Mouse (Mus musculus) thymus, adult 2 months (tissue): ENCODE results near the gene Tmem40. TPM values are rescaled to one million over a fixed set of nuclear protein-coding genes. Genes with fewer than 3 reads are reported as not detected.
A peak's percentile ranks its signal among the peaks of the same experiment; 100 is the strongest.

Experiments used
- DNase-seq: peaks from one replicate; pipeline ENCODE4 v3.0.0; 2021
- H3K27ac ChIP-seq: fragments of 200-500 bp; 2 replicates; pipeline ENCODE4 v1.5.1; 2012; ENCODE audit warnings: low read length, control low read depth; ENCODE audit not compliant: control insufficient read depth, insufficient read depth
- H3K27me3 ChIP-seq: fragments of 200-500 bp; 2 replicates; pipeline ENCODE4 v1.6.1; 2012; ENCODE audit warnings: mild to moderate bottlenecking, low read length, moderate library complexity, mixed read lengths; ENCODE audit not compliant: control insufficient read depth, insufficient read depth
- H3K36me3 ChIP-seq: fragments of 200-500 bp; 2 replicates; pipeline ENCODE4 v1.6.1; 2012; ENCODE audit warnings: mild to moderate bottlenecking, low read length, moderate library complexity; ENCODE audit not compliant: control insufficient read depth, insufficient read depth
- H3K4me1 ChIP-seq: fragments of 200-500 bp; replicated peaks from 2 replicates; pipeline ENCODE4 v1.6.1; 2012; ENCODE audit warnings: low read length; ENCODE audit not compliant: control insufficient read depth, insufficient read depth
- H3K4me3 ChIP-seq: fragments of 200-500 bp; 2 replicates; pipeline ENCODE4 v1.5.1; 2012; ENCODE audit warnings: mild to moderate bottlenecking, low read length, control low read depth, moderate library complexity; ENCODE audit not compliant: control insufficient read depth, insufficient read depth
- CTCF ChIP-seq: fragments of 200-500 bp; IDR thresholded peaks from 2 replicates; pipeline ENCODE4 v1.5.1; 2012; ENCODE audit warnings: mild to moderate bottlenecking, control low read depth, low read length, moderate library complexity, borderline replicate concordance; ENCODE audit not compliant: control insufficient read depth, poor library complexity, insufficient read depth; ENCODE audit errors: extremely low read depth
- POLR2A ChIP-seq: fragments of 200-500 bp; IDR thresholded peaks from 2 replicates; pipeline ENCODE4 v1.6.1; 2012; ENCODE audit warnings: mild to moderate bottlenecking, low read length, control low read depth, moderate library complexity; ENCODE audit not compliant: control insufficient read depth, poor library complexity, insufficient read depth; ENCODE audit errors: extremely low read depth
- WGBS: fragments of 180-500 bp; shearing (Covaris S2); methylation state at CpG from one replicate; pipeline ENCODE4 v1.1.7; 2018; 5-methylcytosine and 5-hydroxymethylcytosine counted together
- polyA plus RNA-seq: library from polyadenylated mRNA; depleted of rRNA; stranded (reverse); fragments of >200 nt; gene quantifications from 2 replicates; pipeline ENCODE4 v1.2.3, GENCODE M21; 2012

Gene Tmem40
- polyA plus RNA-seq, 1 experiment, result 2.5 TPM

GRCm38 (mm10) chr6:115776363-115776762 is 14.2 kb upstream of the Tmem40 start:
- no peak for DNase-seq
- Histone ChIP-seq H3K27ac (no peak overlapping the region), H3K36me3 (no peaks in the 10 kb centered on the region), H3K4me3 (no peak overlapping the region), H3K27me3 (no peaks in the 10 kb centered on the region), H3K4me1 (peaks cover 24% of the 10 kb centered on the region)
- TF ChIP-seq CTCF (no peak), POLR2A (no peak)
- 57% methylated on average over 9 of the region's 9 CpGs for WGBS

- WGBS, result 82% methylated on average over 3 of the region's 3 CpGs
- H3K27me3 ChIP-seq, result no peaks in the 10 kb centered on the region
- no peak for DNase-seq
- H3K4me1 ChIP-seq, result peaks cover 24% of the 10 kb centered on the region
- TF ChIP-seq CTCF, result no peak
- no peak for TF ChIP-seq POLR2A
- no peaks in the 10 kb centered on the region for H3K36me3 ChIP-seq
- H3K4me3 ChIP-seq, result no peak overlapping the region
- H3K27ac ChIP-seq, result no peak overlapping the region
Measured at GRCm38 (mm10) chr6:115775838-115776237, 13.6 kb upstream of the Tmem40 start.

GRCm38 (mm10) chr6:115774501-115774921 is 12.3 kb upstream of the Tmem40 start, which contains the start of gene Cand2:
Gene Cand2, plus strand, starts transcription at chr6:115774538.
- Histone ChIP-seq H3K27me3 (no peaks in the 10 kb centered on the region), H3K27ac (no peak within 1 kb of the TSS), H3K4me3 (peak within 1 kb of the TSS; percentile 50), H3K4me1 (peaks cover 24% of the 10 kb centered on the region), H3K36me3 (no peaks in the 10 kb centered on the region)
- DNase-seq, result peak; percentile 59
- 1% methylated on average over 19 of the region's 28 CpGs for WGBS
- TF ChIP-seq CTCF (no peak), POLR2A (no peak)

- WGBS, result 0% methylated on average over 14 of the region's 14 CpGs
- H3K36me3 ChIP-seq, result no peaks in the 10 kb centered on the region
- peak; percentile 26 for DNase-seq
- peak overlapping the region; percentile 47 for H3K4me3 ChIP-seq
- no peak overlapping the region for H3K27ac ChIP-seq
- peaks cover 24% of the 10 kb centered on the region for H3K4me1 ChIP-seq
- H3K27me3 ChIP-seq, result no peaks in the 10 kb centered on the region
- no peak for TF ChIP-seq POLR2A
- TF ChIP-seq CTCF, result no peak
Measured at GRCm38 (mm10) chr6:115773966-115774413, 11.8 kb upstream of the Tmem40 start.

GRCm38 (mm10) chr6:115772604-115773003 is 10.4 kb upstream of the Tmem40 start:
- Histone ChIP-seq H3K4me1 (peaks cover 31% of the 10 kb centered on the region), H3K36me3 (no peaks in the 10 kb centered on the region), H3K4me3 (no peak overlapping the region), H3K27ac (no peak overlapping the region), H3K27me3 (no peaks in the 10 kb centered on the region)
- TF ChIP-seq CTCF (no peak), POLR2A (no peak)
- no peak for DNase-seq
- 83% methylated on average over 1 of the region's 1 CpGs for WGBS

- H3K4me1 ChIP-seq, result peaks cover 35% of the 10 kb centered on the region
- 87% methylated on average over 6 of the region's 6 CpGs for WGBS
- DNase-seq, result no peak
- TF ChIP-seq CTCF (no peak), POLR2A (no peak)
- no peak overlapping the region for H3K27ac ChIP-seq
- no peaks in the 10 kb centered on the region for H3K27me3 ChIP-seq
- H3K4me3 ChIP-seq, result no peak overlapping the region
- no peaks in the 10 kb centered on the region for H3K36me3 ChIP-seq
Measured at GRCm38 (mm10) chr6:115772201-115772600, 10.0 kb upstream of the Tmem40 start.

- TF ChIP-seq POLR2A, result no peak
- no peak for TF ChIP-seq CTCF
- 93% methylated on average over 4 of the region's 4 CpGs for WGBS
- Histone ChIP-seq H3K4me3 (no peak overlapping the region), H3K27ac (no peak overlapping the region), H3K4me1 (peaks cover 28% of the 10 kb centered on the region), H3K27me3 (no peaks in the 10 kb centered on the region), H3K36me3 (no peaks in the 10 kb centered on the region)
- DNase-seq, result no peak
Measured at GRCm38 (mm10) chr6:115770852-115771251, 8.6 kb upstream of the Tmem40 start.
